In genomic region chr6:76825953-76826352, GRCm38 (mm10) we compare ENCODE assay signal across 26 mouse cellular contexts.
"Had no signal": no experiment of that assay in that cellular context is flagged by ENCODE, and none has a peak within 500 bp of the region (broad histone marks: within the 10 kb centered on the region; RNA-seq: fewer than 3 reads in every experiment).

No protein-coding gene starts in this region.

- H3K9me3 ChIP-seq: heart, embryonic 13.5 days; heart, embryonic 15.5 days; hindbrain, embryonic 13.5 days; hindbrain, embryonic 15.5 days; kidney, embryonic 15.5 days; limb, embryonic 15.5 days; liver, embryonic 12.5 days had no signal

- H3K27ac ChIP-seq: heart, adult 2 months; heart, embryonic 13.5 days; heart, embryonic 15.5 days; hindbrain, embryonic 13.5 days; hindbrain, embryonic 15.5 days; hindbrain, postnatal 0 days; kidney, embryonic 15.5 days; kidney, postnatal 0 days; limb, embryonic 15.5 days; liver, embryonic 12.5 days; liver, embryonic 14.5 days had no signal

- ATAC-seq: hindbrain, postnatal 0 days; intestine, embryonic 16.5 days; liver, embryonic 12.5 days had no signal

- H3K27me3 ChIP-seq: heart, embryonic 13.5 days; heart, embryonic 15.5 days; hindbrain, embryonic 13.5 days; hindbrain, embryonic 15.5 days; kidney, embryonic 15.5 days; limb, embryonic 15.5 days; liver, embryonic 12.5 days had no signal

- DNase-seq: gastrocnemius, postnatal 14 days; gastrocnemius, postnatal 36 days; heart, adult 11 months; heart, adult 2 months; heart, postnatal 14 days; heart, postnatal 36 days; kidney, adult 11 months; kidney, adult 2 months; kidney, adult 9 months; kidney, postnatal 14 days; kidney, postnatal 36 days; layer of hippocampus, adult 9-11 months; layer of hippocampus, postnatal 36 days; left cerebral cortex, postnatal 4 days had no signal

- H3K9ac ChIP-seq: heart, embryonic 13.5 days; heart, embryonic 15.5 days; hindbrain, embryonic 13.5 days; hindbrain, embryonic 15.5 days; kidney, embryonic 15.5 days; limb, embryonic 15.5 days; liver, embryonic 12.5 days; liver, embryonic 14.5 days had no signal

- H3K36me3 ChIP-seq: heart, embryonic 13.5 days; heart, embryonic 15.5 days; hindbrain, embryonic 13.5 days; hindbrain, embryonic 15.5 days; kidney, embryonic 15.5 days; limb, embryonic 15.5 days; liver, embryonic 12.5 days had no signal

- H3K4me3 ChIP-seq: heart, adult 2 months; heart, embryonic 13.5 days; heart, embryonic 15.5 days; hindbrain, embryonic 13.5 days; hindbrain, embryonic 15.5 days; kidney, embryonic 15.5 days; limb, embryonic 15.5 days; liver, embryonic 12.5 days had no signal

- H3K4me1 ChIP-seq: heart, embryonic 13.5 days; heart, embryonic 15.5 days; hindbrain, embryonic 13.5 days; hindbrain, embryonic 15.5 days; kidney, embryonic 15.5 days; limb, embryonic 15.5 days; liver, embryonic 12.5 days had no signal

- H3K4me2 ChIP-seq: heart, embryonic 11.5 days; heart, embryonic 13.5 days; heart, embryonic 15.5 days; hindbrain, embryonic 13.5 days; hindbrain, embryonic 15.5 days; kidney, embryonic 15.5 days; limb, embryonic 15.5 days; liver, embryonic 12.5 days had no signal
